ENCODE assay signal across 9 mouse cellular contexts in the genomic region with DNA sequence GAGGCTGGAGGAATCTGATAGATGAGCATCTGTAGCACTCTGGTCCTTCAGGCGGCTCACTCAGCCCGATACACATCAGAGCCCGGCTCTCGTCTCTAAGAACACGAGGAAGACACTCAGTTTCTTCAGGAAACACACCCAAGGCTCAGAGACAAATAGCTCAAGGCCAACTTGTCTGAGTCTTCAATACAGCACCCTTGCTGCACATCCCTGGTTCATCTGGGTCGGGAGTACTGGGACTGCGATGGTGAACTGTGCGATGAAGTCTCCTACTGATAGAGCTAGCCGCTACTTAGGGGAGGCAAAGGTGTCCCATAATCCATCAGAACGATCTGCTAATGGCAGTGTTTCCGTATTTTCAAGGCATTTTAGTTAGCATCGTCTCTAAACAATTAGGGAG. TPM values are rescaled to one million over a fixed set of nuclear protein-coding genes. Genes with fewer than 3 reads are reported as not detected.
DNase-seq lines count a peak whose midpoint lies in the region; ATAC-seq and TF ChIP-seq lines count a peak whose summit lies in the region.
"Had no signal": no experiment of that assay in that cellular context is flagged by ENCODE, and none has a peak within 500 bp of the region (broad histone marks: within the 10 kb centered on the region; RNA-seq: fewer than 3 reads in every experiment).

Gene Gm9936, minus strand, starts transcription at position 101 of the 400 bp plus-strand sequence.

- no peak within 1 kb of the TSS for H3K27ac ChIP-seq in heart, postnatal 0 days (ENCODE audit: low read depth)
- H3K27ac ChIP-seq in embryonic facial prominence, embryonic 13.5 days: no peak within 1 kb of the TSS
- peak within 1 kb of the TSS; percentile 7; the same call in 1 of the 2 replicates for H3K27ac ChIP-seq in hindbrain, postnatal 0 days
- peak within 1 kb of the TSS; percentile 26; the same call in 1 of the 2 replicates for H3K27ac ChIP-seq in midbrain, postnatal 0 days (ENCODE audit: low read depth, low read length)

- no peaks in the 10 kb centered on the region for H3K9me3 ChIP-seq in heart, postnatal 0 days (replicated peaks; ENCODE audit: control insufficient read depth, low read length)
- H3K9me3 ChIP-seq in embryonic facial prominence, embryonic 13.5 days: no peaks in the 10 kb centered on the region
- H3K9me3 ChIP-seq in hindbrain, postnatal 0 days (ENCODE audit: low read length): no peaks in the 10 kb centered on the region
- H3K9me3 ChIP-seq in midbrain, postnatal 0 days (ENCODE audit: low read length): no peaks in the 10 kb centered on the region

- TF ChIP-seq EP300 in heart, postnatal 0 days (IDR thresholded peaks at IDR 0.05; ENCODE audit: low read depth): no peak

- DNase-seq in heart, postnatal 0 days (ENCODE audit: low spot score): no peak
- no peak for DNase-seq in heart, adult 9 months (ENCODE audit: low spot score in 2 of 2)
- DNase-seq in hindbrain, postnatal 0 days (ENCODE audit: low spot score): no peak
- no peak for DNase-seq in midbrain, postnatal 0 days (ENCODE audit: low spot score)
- no peak for DNase-seq in embryo, embryonic 10 days (ENCODE audit: low spot score)
- no peak for DNase-seq in frontal cortex, postnatal 36 days (ENCODE audit: low spot score in 2 of 2)
- no peak for DNase-seq in ovary, postnatal 36 days (ENCODE audit: low spot score)

- H3K4me3 ChIP-seq in heart, postnatal 0 days (ENCODE audit: low read depth, low read length): no peak within 1 kb of the TSS
- H3K4me3 ChIP-seq in embryonic facial prominence, embryonic 13.5 days: peak within 1 kb of the TSS; percentile 37
- peak within 1 kb of the TSS; percentile 22 for H3K4me3 ChIP-seq in hindbrain, postnatal 0 days (ENCODE audit: low read length)
- H3K4me3 ChIP-seq in midbrain, postnatal 0 days (ENCODE audit: low read depth, low read length): peak within 1 kb of the TSS; percentile 23; the same call in 1 of the 2 replicates

- 78% methylated on average over 12 of the region's 12 CpGs for WGBS in heart, postnatal 0 days
- WGBS in embryonic facial prominence, embryonic 13.5 days: 82% methylated on average over 12 of the region's 12 CpGs
- WGBS in hindbrain, postnatal 0 days: 86% methylated on average over 12 of the region's 12 CpGs
- 86% methylated on average over 12 of the region's 12 CpGs for WGBS in midbrain, postnatal 0 days

- H3K4me1 ChIP-seq in heart, postnatal 0 days (ENCODE audit: control insufficient read depth, insufficient read depth): no peaks in the 10 kb centered on the region
- H3K4me1 ChIP-seq in embryonic facial prominence, embryonic 13.5 days: peaks cover 8% of the 10 kb centered on the region
- H3K4me1 ChIP-seq in hindbrain, postnatal 0 days (ENCODE audit: insufficient read depth, low read length): no peaks in the 10 kb centered on the region
- peaks cover 4% of the 10 kb centered on the region for H3K4me1 ChIP-seq in midbrain, postnatal 0 days (ENCODE audit: insufficient read depth, low read length)

- no peak for TF ChIP-seq CTCF in heart, postnatal 0 days (IDR thresholded peaks at IDR 0.05; ENCODE audit: low read depth)
- TF ChIP-seq CTCF in hindbrain, postnatal 0 days (IDR thresholded peaks at IDR 0.05; ENCODE audit: low read depth): no peak
- no peak for TF ChIP-seq CTCF in midbrain, postnatal 0 days (IDR thresholded peaks at IDR 0.05)

- no peaks in the 10 kb centered on the region for H3K36me3 ChIP-seq in heart, postnatal 0 days (replicated peaks; ENCODE audit: control insufficient read depth, insufficient read depth, low read length)
- no peaks in the 10 kb centered on the region for H3K36me3 ChIP-seq in embryonic facial prominence, embryonic 13.5 days
- no peaks in the 10 kb centered on the region for H3K36me3 ChIP-seq in hindbrain, postnatal 0 days (ENCODE audit: insufficient read depth, low read length)
- no peaks in the 10 kb centered on the region for H3K36me3 ChIP-seq in midbrain, postnatal 0 days (ENCODE audit: insufficient read depth, low read length)

- ATAC-seq in heart, postnatal 0 days (ENCODE audit: insufficient read depth, low read depth): no peak
- ATAC-seq in embryonic facial prominence, embryonic 13.5 days (ENCODE audit: insufficient number of reproducible peaks, insufficient read depth, low FRiP score, low TSS enrichment, low read depth): no peak
- no peak for ATAC-seq in hindbrain, postnatal 0 days
- ATAC-seq in midbrain, postnatal 0 days (ENCODE audit: low FRiP score): no peak

- no peak within 1 kb of the TSS for H3K9ac ChIP-seq in heart, postnatal 0 days (replicated peaks; ENCODE audit: low read depth, low read length)
- peak within 1 kb of the TSS; percentile 66 for H3K9ac ChIP-seq in embryonic facial prominence, embryonic 13.5 days
- peak within 1 kb of the TSS; percentile 45 for H3K9ac ChIP-seq in hindbrain, postnatal 0 days (replicated peaks; ENCODE audit: low read length)
- H3K9ac ChIP-seq in midbrain, postnatal 0 days (replicated peaks; ENCODE audit: low read length, poor library complexity, severe bottlenecking): peak within 1 kb of the TSS; percentile 55; the same call in 1 of the 2 replicates

- H3K4me2 ChIP-seq in heart, postnatal 0 days (ENCODE audit: low read depth, low read length): peak within 1 kb of the TSS; percentile 59
- H3K4me2 ChIP-seq in embryonic facial prominence, embryonic 13.5 days: peak within 1 kb of the TSS; percentile 68
- H3K4me2 ChIP-seq in hindbrain, postnatal 0 days (ENCODE audit: low read depth, low read length): peak within 1 kb of the TSS; percentile 60
- H3K4me2 ChIP-seq in midbrain, postnatal 0 days (ENCODE audit: low read depth, low read length, poor library complexity, severe bottlenecking): peak within 1 kb of the TSS; percentile 54

- peaks cover 21% of the 10 kb centered on the region for H3K27me3 ChIP-seq in heart, postnatal 0 days (ENCODE audit: control insufficient read depth, insufficient read depth, low read length)
- peaks cover 8% of the 10 kb centered on the region; the same call in 1 of the 2 replicates for H3K27me3 ChIP-seq in embryonic facial prominence, embryonic 13.5 days
- no peaks in the 10 kb centered on the region for H3K27me3 ChIP-seq in hindbrain, postnatal 0 days (ENCODE audit: insufficient read depth, low read length)
- H3K27me3 ChIP-seq in midbrain, postnatal 0 days (ENCODE audit: insufficient read depth, low read length): no peaks in the 10 kb centered on the region

RNA-seq across cellular contexts. Expression of gene Gm9936, which starts in this region (rescaled TPM):
- not detected in 2 replicates for total RNA-seq in heart, postnatal 0 days (2014; rRNA removed; ENCODE audit: low replicate concordance)
- not detected in 2 replicates for polyA plus RNA-seq in heart, postnatal 0 days (2015; fragmentation: Nextera tagmentation; extraction: Ambion mirVana)
- polyA plus RNA-seq in embryonic facial prominence, embryonic 13.5 days (2015; fragmentation: Nextera tagmentation; extraction: Ambion mirVana): 0.51 and 0.56 TPM in 2 replicates
- total RNA-seq in hindbrain, postnatal 0 days (2014; rRNA removed): 3.5 and 3.9 TPM in 2 replicates
- 2.4 and 2.8 TPM in 2 replicates for polyA plus RNA-seq in hindbrain, postnatal 0 days (2015; fragmentation: Nextera tagmentation; extraction: Ambion mirVana)
- total RNA-seq in midbrain, postnatal 0 days (2014; rRNA removed): 5.8 and 6.7 TPM in 2 replicates
- 3.1 and 3.3 TPM in 2 replicates for polyA plus RNA-seq in midbrain, postnatal 0 days (2015; fragmentation: Nextera tagmentation; extraction: Ambion mirVana)
- polyA plus RNA-seq: thymus, postnatal 0 days had no signal

Comparison
In these comparisons a context has a peak if more than half of its experiments do, and no peak if none do; other contexts are left out.
1. H3K27ac ChIP-seq: peak in hindbrain, postnatal 0 days (single experiment) and midbrain, postnatal 0 days (single experiment); none in heart, postnatal 0 days (single experiment) and embryonic facial prominence, embryonic 13.5 days (single experiment).
2. Peak in every context shown above with its lines, with median percentiles within 50 percentile points of each other: H3K4me2 ChIP-seq.